Mouse (Mus musculus) heart, embryonic 12.5 days (tissue): Measurements from ENCODE around the gene Anks3. TPM values are rescaled to one million over a fixed set of nuclear protein-coding genes. Genes with fewer than 3 reads are reported as not detected.

Experiments used
- ATAC-seq: fragments of 200-750 bp; cut with Nextera tagmentation; 2 replicates; pipeline ENCODE4 v1.8.0; 2017; ENCODE audit warnings: moderate TSS enrichment, moderate library complexity; ENCODE audit not compliant: insufficient number of reproducible peaks, low FRiP score
- H3K27ac ChIP-seq: fragments of 300-500 bp; sonication (generic); 2 replicates; pipeline ENCODE4 v1.5.1; 2016; ENCODE audit warnings: mild to moderate bottlenecking, moderate library complexity; ENCODE audit not compliant: poor library complexity, severe bottlenecking
- H3K27me3 ChIP-seq: fragments of 300-500 bp; sonication (generic); replicated peaks from 2 replicates; pipeline ENCODE4 v1.6.1; 2016; ENCODE audit warnings: mild to moderate bottlenecking, moderate library complexity
- H3K36me3 ChIP-seq: fragments of 300-500 bp; sonication (generic); 2 replicates; pipeline ENCODE4 v1.6.1; 2016; ENCODE audit warnings: mild to moderate bottlenecking, moderate library complexity
- H3K4me1 ChIP-seq: fragments of 300-500 bp; sonication (generic); replicated peaks from 2 replicates; pipeline ENCODE4 v1.6.1; 2016; ENCODE audit warnings: mild to moderate bottlenecking
- H3K4me2 ChIP-seq: fragments of 300-500 bp; sonication (generic); 2 replicates; pipeline ENCODE4 v1.6.1; 2016; ENCODE audit warnings: mild to moderate bottlenecking, moderate library complexity
- H3K4me3 ChIP-seq: fragments of 300-500 bp; sonication (generic); 2 replicates; pipeline ENCODE4 v1.5.1; 2016; ENCODE audit warnings: mild to moderate bottlenecking
- H3K9ac ChIP-seq: fragments of 300-500 bp; sonication (generic); 2 replicates; pipeline ENCODE4 v1.6.1; 2016; ENCODE audit warnings: mild to moderate bottlenecking, moderate library complexity
- H3K9me3 ChIP-seq: fragments of 300-500 bp; sonication (generic); replicated peaks from 2 replicates; pipeline ENCODE4 v1.6.1; 2016; ENCODE audit warnings: mild to moderate bottlenecking, moderate library complexity
- WGBS: fragments of 180-500 bp; shearing (Covaris S2); methylation state at CpG from one replicate; pipeline ENCODE4 v1.1.7; 2016; 5-methylcytosine and 5-hydroxymethylcytosine counted together
- polyA plus RNA-seq: library from polyadenylated mRNA; unstranded; fragments of >200 nt; fragmentation: Nextera tagmentation; extraction: Ambion mirVana; gene quantifications from 2 replicates; pipeline ENCODE4 v1.2.1, GENCODE M21; 2016

Gene Anks3
- polyA plus RNA-seq, 1 experiment from 2014 or later, result 34.4 TPM

DNA sequence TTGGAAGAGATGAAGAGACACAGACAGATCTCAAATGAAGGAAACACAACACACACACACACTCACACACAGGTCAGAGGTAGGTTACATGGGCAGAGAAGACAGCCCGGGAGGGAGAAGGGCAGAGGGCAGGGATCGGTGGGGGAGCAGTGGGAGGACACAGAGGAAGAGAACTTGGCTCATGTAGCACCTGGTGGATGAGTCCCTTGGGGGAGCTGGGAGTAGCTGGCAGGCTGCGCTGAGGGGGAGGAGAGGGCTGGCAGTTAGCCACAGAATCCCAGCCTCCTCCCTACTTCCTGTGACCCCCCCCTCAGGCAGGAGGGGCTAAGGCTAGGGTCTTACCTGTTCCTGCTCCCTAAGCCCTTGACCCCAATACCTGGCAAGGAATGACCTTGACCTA, 33.5 kb upstream of the Anks3 start, which contains the start of gene Sept12:
Gene Sept12, minus strand, starts transcription at position 300 of the 400 bp plus-strand sequence.
- no peak for ATAC-seq
- H3K9ac ChIP-seq, result no peak within 1 kb of the TSS
- no peak within 1 kb of the TSS for H3K27ac ChIP-seq
- WGBS, result 50% methylated on average over 3 of the region's 3 CpGs
- no peaks in the 10 kb centered on the region for H3K36me3 ChIP-seq
- no peak within 1 kb of the TSS for H3K4me2 ChIP-seq
- H3K9me3 ChIP-seq, result 0 out of 2 replicates have a peak, but pooled peaks cover 3% of the 10 kb centered on the region
- H3K4me3 ChIP-seq, result no peak within 1 kb of the TSS
- H3K27me3 ChIP-seq, result no peaks in the 10 kb centered on the region
- H3K4me1 ChIP-seq, result peaks cover 6% of the 10 kb centered on the region; the same call in 1 of the 2 replicates

DNA sequence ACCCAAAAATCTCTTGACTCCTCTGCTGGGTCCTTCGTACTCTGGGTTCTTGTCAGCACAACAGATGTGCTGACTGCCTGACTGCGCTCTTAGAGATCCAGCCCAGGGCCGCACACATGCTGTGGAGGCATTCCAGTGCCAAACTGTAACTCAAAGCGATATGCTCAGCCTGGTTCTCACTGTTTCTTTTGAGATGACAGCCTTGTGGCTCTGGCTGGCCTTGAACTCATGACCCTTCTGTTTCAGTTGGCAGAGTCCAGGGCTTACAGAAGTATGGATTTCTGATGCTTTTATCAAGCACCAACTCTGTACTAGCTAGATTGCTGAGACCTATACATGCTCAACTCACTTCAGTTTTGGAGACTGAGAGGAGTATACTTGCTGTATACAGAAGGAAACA, 29.3 kb upstream of the Anks3 start:
- H3K9ac ChIP-seq, result no peak overlapping the region
- peaks cover 6% of the 10 kb centered on the region; the same call in 1 of the 2 replicates for H3K4me1 ChIP-seq
- H3K27ac ChIP-seq, result no peak overlapping the region
- no peak overlapping the region for H3K4me3 ChIP-seq
- no peak overlapping the region for H3K4me2 ChIP-seq
- 72% methylated on average over 4 of the region's 4 CpGs for WGBS
- no peak for ATAC-seq
- no peaks in the 10 kb centered on the region for H3K36me3 ChIP-seq
- H3K27me3 ChIP-seq, result no peaks in the 10 kb centered on the region
- no peaks in the 10 kb centered on the region for H3K9me3 ChIP-seq

DNA sequence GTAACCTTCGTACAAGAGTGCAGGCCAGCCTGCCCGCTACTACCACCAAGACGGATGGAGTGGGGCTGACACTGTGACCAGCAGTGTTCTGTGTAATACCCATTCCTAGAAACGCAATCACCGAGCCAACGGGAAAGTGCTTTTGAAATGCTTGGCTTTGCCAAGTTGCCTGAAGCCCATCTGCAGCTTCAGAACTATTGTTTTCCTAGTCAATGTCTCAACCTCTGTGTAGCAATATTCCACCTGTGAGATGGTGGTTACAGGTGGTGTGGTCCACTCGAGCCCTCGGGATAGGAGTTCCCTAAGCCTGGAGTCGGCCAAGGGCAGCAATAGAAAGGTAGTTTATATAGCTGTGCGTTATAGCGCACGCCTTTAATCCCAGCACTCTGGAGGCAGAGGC, 20.7 kb upstream of the Anks3 start:
- Histone ChIP-seq H3K36me3 (no peaks in the 10 kb centered on the region), H3K27ac (no peak overlapping the region), H3K9me3 (no peaks in the 10 kb centered on the region), H3K9ac (no peak overlapping the region), H3K4me3 (no peak overlapping the region), H3K4me1 (0 out of 2 replicates have a peak, but pooled peaks cover under 1% of the 10 kb centered on the region), H3K27me3 (no peaks in the 10 kb centered on the region), H3K4me2 (no peak overlapping the region)
- no peak for ATAC-seq
- WGBS, result 88% methylated on average over 12 of the region's 12 CpGs

DNA sequence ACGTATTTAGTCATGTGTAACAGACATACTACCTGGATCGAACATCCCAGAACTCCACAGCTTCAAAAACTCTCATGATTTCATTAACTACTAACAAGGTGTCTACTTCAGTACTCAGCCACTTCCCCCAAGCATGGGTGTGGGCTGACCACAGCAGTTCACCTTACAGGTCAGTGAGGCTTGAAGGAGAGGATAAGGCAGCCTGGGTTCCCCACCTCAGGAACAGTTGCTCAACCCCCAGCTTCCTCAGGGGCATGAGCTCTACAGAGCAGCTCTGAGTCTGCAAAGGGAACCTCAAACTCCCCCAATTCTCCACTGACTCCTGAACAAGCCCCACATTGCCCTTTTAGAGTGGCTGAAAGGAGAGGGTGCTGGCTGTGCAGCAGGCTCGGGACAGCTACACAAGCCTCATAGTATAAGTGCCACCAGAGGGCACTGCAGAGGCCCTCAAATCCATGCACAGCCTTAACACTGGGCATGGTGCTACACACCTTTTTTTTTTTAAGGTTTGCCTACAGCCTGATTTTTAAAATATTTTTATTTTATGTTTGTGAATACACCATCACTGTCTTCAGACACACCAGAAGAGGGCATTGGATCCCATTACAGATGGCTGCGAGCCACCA, 15.9 kb upstream of the Anks3 start:
- Histone ChIP-seq H3K27ac (no peak overlapping the region), H3K4me1 (peaks cover 18% of the 10 kb centered on the region), H3K36me3 (no peaks in the 10 kb centered on the region), H3K4me3 (no peak overlapping the region), H3K9me3 (no peaks in the 10 kb centered on the region), H3K9ac (no peak overlapping the region), H3K27me3 (no peaks in the 10 kb centered on the region), H3K4me2 (no peak overlapping the region)
- no peak for ATAC-seq
- WGBS, result 65% methylated on average over 4 of the region's 4 CpGs

DNA sequence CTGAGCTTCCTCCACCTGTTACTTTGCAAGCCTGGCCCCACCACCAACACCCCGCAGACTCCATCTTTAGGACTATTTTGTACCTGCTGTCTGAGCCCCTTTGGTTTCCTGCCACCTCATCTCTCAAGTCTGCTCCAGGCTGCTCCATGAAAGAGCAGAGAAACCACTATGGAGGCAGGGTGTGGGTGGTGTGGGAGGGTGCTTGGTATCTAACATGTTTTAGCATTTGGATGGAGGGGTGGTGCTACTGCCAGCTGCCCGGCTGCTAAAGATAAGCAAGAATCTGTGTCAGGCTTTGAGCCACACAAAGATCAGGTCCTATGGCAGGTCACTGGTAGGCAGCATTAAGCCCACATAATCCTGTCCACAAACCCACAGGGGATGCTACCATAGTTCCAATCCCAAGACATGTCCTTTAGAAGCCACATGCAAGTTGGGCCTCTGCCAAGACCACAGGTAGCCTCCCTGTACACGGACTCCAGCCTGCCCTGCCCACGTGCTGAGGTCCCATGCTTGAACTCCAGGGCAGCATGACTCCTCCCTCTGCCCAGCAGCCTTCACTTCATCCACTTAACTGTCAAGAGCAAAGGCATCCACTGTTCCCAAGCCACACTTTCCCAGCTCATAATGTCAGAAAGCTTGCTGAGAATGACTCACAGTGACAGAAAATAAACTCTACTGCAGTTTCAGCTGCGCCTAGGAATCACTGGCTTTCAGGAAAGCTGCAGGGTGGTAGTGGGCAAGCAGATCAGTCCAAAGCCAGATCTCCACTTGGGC, 14.5 kb upstream of the Anks3 start:
- ATAC-seq, result peak; percentile 70; the same call in 1 of the 2 replicates
- Histone ChIP-seq H3K4me3 (no peak overlapping the region), H3K36me3 (no peaks in the 10 kb centered on the region), H3K9me3 (no peaks in the 10 kb centered on the region), H3K9ac (no peak overlapping the region), H3K27me3 (no peaks in the 10 kb centered on the region), H3K4me1 (peaks cover 18% of the 10 kb centered on the region), H3K27ac (peak overlapping the region; percentile 75), H3K4me2 (no peak overlapping the region; the same call in 1 of the 2 replicates)
- 31% methylated on average over 5 of the region's 5 CpGs for WGBS

DNA sequence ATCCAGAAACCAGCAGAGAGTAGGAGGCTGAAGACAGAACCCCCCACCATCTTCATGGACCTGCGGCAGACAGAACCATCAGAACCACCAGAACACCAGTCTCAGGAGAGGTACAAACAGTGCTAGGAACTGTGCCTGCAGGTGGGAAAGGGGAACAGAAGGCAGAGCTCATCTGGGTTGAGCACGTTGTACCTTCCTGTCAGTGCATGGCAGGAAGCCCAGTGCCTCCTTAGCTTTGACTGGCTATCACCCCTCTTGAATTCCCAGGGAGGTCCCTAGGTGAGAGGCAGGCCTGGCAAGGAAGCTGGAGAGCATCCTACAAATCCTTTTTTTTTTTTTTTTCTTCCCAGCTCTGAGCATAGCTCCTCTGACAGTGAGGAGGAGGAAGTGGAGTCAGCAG, 12.2 kb upstream of the Anks3 start:
- H3K9ac ChIP-seq, result no peak overlapping the region
- H3K36me3 ChIP-seq, result no peaks in the 10 kb centered on the region
- no peaks in the 10 kb centered on the region for H3K9me3 ChIP-seq
- H3K27ac ChIP-seq, result no peak overlapping the region
- no peaks in the 10 kb centered on the region for H3K27me3 ChIP-seq
- 57% methylated on average over 2 of the region's 2 CpGs for WGBS
- no peak for ATAC-seq
- no peak overlapping the region for H3K4me3 ChIP-seq
- H3K4me1 ChIP-seq, result peaks cover 26% of the 10 kb centered on the region
- no peak overlapping the region for H3K4me2 ChIP-seq

DNA sequence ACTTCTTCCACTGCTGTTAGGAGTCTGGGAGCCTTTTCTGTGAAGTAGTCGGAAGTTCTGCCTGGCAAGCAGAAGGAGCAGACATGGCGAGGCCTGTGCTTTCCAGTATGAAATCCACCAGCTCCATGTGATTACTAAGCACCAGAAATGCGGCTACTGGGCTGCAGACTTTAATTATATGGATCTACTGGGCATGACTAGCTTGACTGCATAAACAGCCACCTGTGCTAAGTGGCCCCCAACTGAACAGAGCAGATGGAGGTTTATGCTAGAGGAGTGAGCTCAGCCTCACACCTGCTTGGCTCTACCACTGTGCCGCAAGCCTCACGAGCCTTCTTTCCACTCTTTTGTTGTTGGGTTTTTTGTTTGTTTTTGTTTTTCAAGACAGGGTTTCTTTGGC, 10.5 kb upstream of the Anks3 start:
- Histone ChIP-seq H3K9me3 (no peaks in the 10 kb centered on the region), H3K4me3 (no peak overlapping the region), H3K27ac (no peak overlapping the region), H3K27me3 (no peaks in the 10 kb centered on the region), H3K4me1 (peaks cover 23% of the 10 kb centered on the region), H3K4me2 (no peak overlapping the region), H3K9ac (no peak overlapping the region), H3K36me3 (no peaks in the 10 kb centered on the region)
- 80% methylated on average over 5 of the region's 5 CpGs for WGBS
- no peak for ATAC-seq

DNA sequence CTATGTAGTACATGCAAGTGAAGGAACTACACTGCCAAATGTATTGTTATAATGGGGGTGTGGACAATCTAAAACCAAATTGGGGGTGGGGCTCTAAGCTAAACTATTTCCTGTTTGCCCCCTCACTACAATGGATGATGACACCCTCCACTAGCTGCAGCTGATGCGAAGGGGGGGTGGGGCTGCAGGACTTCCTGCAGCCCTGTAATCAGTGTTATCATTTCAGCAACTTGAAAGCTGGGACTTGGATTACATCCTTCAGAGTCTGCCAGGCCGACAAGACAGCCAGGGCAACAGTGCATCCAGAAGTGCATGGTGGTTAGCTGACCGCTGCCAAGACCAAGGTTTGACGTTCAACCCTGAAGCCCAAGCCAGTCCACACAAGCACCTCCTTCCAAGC, 7.6 kb upstream of the Anks3 start:
- H3K27ac ChIP-seq, result no peak overlapping the region
- H3K9me3 ChIP-seq, result no peaks in the 10 kb centered on the region
- peaks cover 7% of the 10 kb centered on the region; the same call in 1 of the 2 replicates for H3K4me1 ChIP-seq
- no peaks in the 10 kb centered on the region for H3K27me3 ChIP-seq
- H3K4me2 ChIP-seq, result no peak overlapping the region
- H3K36me3 ChIP-seq, result no peaks in the 10 kb centered on the region
- no peak overlapping the region for H3K9ac ChIP-seq
- 44% methylated on average over 4 of the region's 4 CpGs for WGBS
- no peak for ATAC-seq
- H3K4me3 ChIP-seq, result no peak overlapping the region

DNA sequence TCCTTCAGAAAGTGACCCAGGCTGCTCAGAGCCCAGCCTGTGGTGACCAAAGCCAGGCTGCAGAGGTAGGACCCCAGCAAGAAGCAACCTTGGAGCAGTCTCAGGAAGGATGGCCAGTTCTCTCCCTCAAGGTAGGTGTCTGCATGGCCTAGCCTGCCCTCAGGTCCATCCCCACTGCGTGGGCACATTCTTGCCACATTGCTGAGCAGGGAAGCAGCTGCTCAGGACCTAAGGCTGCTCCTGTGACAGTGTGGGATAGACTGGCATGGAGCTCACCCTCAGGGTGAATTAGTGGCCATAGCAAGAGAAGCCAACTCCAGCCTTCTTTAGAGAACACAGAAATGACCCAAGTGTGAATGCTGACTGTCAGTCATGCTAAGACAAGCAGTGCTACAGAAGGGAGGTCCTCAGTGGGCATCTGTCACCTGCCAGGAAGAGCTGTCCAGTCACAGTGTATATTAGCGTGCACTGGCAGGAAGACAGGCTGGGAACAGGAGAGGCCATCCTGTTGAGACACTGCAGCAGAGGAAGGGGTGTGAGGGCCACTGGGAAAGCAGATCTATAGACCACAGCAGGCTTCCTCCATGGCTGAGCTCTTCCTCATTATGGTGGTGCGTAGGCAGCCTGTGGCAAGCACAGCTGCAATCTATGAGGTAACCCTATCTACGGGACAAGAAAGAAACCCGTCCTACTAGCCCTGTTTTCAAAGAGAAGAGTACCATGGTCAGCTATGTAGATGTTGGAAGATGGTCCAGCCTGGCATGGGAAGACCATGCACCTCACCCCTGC, 5.2 kb upstream of the Anks3 start:
- no peaks in the 10 kb centered on the region for H3K36me3 ChIP-seq
- no peak overlapping the region for H3K27ac ChIP-seq
- H3K4me3 ChIP-seq, result no peak overlapping the region
- no peak overlapping the region for H3K4me2 ChIP-seq
- WGBS, result 76% methylated on average over 5 of the region's 5 CpGs
- H3K27me3 ChIP-seq, result no peaks in the 10 kb centered on the region
- no peak overlapping the region for H3K9ac ChIP-seq
- peaks cover 11% of the 10 kb centered on the region for H3K4me1 ChIP-seq
- no peaks in the 10 kb centered on the region for H3K9me3 ChIP-seq
- no peak for ATAC-seq

DNA sequence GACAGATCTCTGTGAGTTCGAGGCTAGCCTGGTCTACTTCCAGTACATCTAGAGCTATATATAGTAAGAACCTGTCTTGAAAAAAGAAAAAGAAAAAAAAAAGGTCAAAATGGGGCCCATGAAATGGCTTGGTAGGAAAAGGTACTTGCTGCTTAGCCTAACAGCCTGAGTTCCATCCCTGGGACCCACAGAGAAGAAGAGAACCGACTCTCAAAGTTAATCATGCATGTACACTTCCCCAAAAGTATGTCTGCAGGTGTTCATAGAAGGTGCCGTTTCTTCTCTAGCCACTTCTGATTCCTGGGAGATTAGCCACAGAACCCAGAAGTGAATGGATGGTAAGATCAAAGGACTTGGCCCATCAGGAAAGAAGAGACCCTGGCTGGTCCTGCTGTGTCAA, 4.4 kb upstream of the Anks3 start:
- Histone ChIP-seq H3K4me3 (no peak overlapping the region), H3K9ac (no peak overlapping the region), H3K27ac (no peak overlapping the region), H3K27me3 (no peaks in the 10 kb centered on the region), H3K4me2 (no peak overlapping the region), H3K9me3 (no peaks in the 10 kb centered on the region), H3K36me3 (no peaks in the 10 kb centered on the region), H3K4me1 (peaks cover 12% of the 10 kb centered on the region)
- no peak for ATAC-seq
- 75% methylated on average over 3 of the region's 3 CpGs for WGBS
